Mouse (Mus musculus) brain, adult 10 weeks (tissue): ENCODE results near the gene Taar1. TPM values are rescaled to one million over a fixed set of nuclear protein-coding genes. Genes with fewer than 3 reads are reported as not detected.

Experiments used
- polyA plus RNA-seq: library from polyadenylated mRNA; stranded (reverse); fragments of 350-450 nt; fragmentation: Illumina TruSeq; extraction: RNeasy Lipid Tissue Mini Kit (QIAGEN cat#74804); gene quantifications from one replicate; pipeline ENCODE4 v1.2.3, GENCODE M21; 2015; ENCODE audit warnings: low read depth, low replicate concordance

Taar1 gene
- not detected for polyA plus RNA-seq

GRCm38 (mm10) chr10:23920056-23920455, at the start of gene Taar1:
TSS of gene Taar1 (plus strand) at chr10:23920356.

GRCm38 (mm10) chr10:23894601-23895349, 25.4 kb upstream of the Taar1 start, which contains the start of gene Vnn1:
TSS of gene Vnn1 (plus strand) at chr10:23894688.

GRCm38 (mm10) chr10:23938312-23938711, 18.2 kb downstream of the Taar1 start, which contains the start of gene Taar2:
TSS of gene Taar2 (plus strand) at chr10:23938572.

GRCm38 (mm10) chr10:23949508-23950005, 29.4 kb downstream of the Taar1 start, which contains the start of gene Taar3:
TSS of gene Taar3 (plus strand) at chr10:23949558.

GRCm38 (mm10) chr10:23960444-23960915, 40.3 kb downstream of the Taar1 start, which contains the start of gene Taar4:
TSS of gene Taar4 (plus strand) at chr10:23960494.

GRCm38 (mm10) chr10:23970656-23971165, 50.6 kb downstream of the Taar1 start, which contains the start of gene Taar5:
TSS of gene Taar5 (plus strand) at chr10:23970706.

Other genes with a start within 250 kb of the Taar1 start
- gene Rps12, start 133.1 kb upstream of the Taar1 start, polyA plus RNA-seq, result 1,204 TPM
- 18.0 TPM for gene Slc18b1, start 123.4 kb upstream of the Taar1 start, polyA plus RNA-seq
- gene Vnn3, start 68.9 kb upstream of the Taar1 start, polyA plus RNA-seq, result not detected
- gene Vnn1, start 25.7 kb upstream of the Taar1 start, polyA plus RNA-seq, result 0.24 TPM
- gene Taar2, start 18.2 kb downstream of the Taar1 start, polyA plus RNA-seq, result not detected
- gene Taar3, start 29.2 kb downstream of the Taar1 start, polyA plus RNA-seq, result not detected
- gene Taar4, start 40.1 kb downstream of the Taar1 start, polyA plus RNA-seq, result not detected
- gene Taar5, start 50.4 kb downstream of the Taar1 start, polyA plus RNA-seq, result not detected
- gene Taar6, start 65.3 kb downstream of the Taar1 start, polyA plus RNA-seq, result not detected
- gene Taar7a, start 73.1 kb downstream of the Taar1 start, polyA plus RNA-seq, result not detected
- gene Taar7b, start 79.6 kb downstream of the Taar1 start, polyA plus RNA-seq, result not detected
- gene Taar7d, start 106.9 kb downstream of the Taar1 start, polyA plus RNA-seq, result not detected
- gene Taar7e, start 117.3 kb downstream of the Taar1 start, polyA plus RNA-seq, result not detected
- not detected for gene Taar7f, start 129.2 kb downstream of the Taar1 start, polyA plus RNA-seq
- not detected for gene Taar8a, start 156.1 kb downstream of the Taar1 start, polyA plus RNA-seq
- not detected for gene Taar8b, start 171.9 kb downstream of the Taar1 start, polyA plus RNA-seq
- gene Taar8c, start 181.6 kb downstream of the Taar1 start, polyA plus RNA-seq, result not detected
- not detected for gene Taar9, start 189.2 kb downstream of the Taar1 start, polyA plus RNA-seq
- gene Stx7, start 228.9 kb downstream of the Taar1 start, polyA plus RNA-seq, result 163 TPM